Mouse (Mus musculus) ES-Bruce4 (cell line): ENCODE measurements at regions not wholly inside any gene's neighbourhood (a gene's known extent, or its start where the extent isn't known, plus 50 kb on each side); places are given as distances from the start of the nearest gene placed in this dataset.

Experiments used
- CTCF ChIP-seq: IDR thresholded peaks from one replicate; pipeline ENCODE4 v1.8.1; 2011; ENCODE audit warnings: low read depth, low read length
- EP300 ChIP-seq: IDR thresholded peaks from 2 replicates; pipeline ENCODE4 v1.6.1; 2011; ENCODE audit warnings: low read depth, low read length; ENCODE audit not compliant: insufficient read depth
- POLR2A ChIP-seq: IDR thresholded peaks from one replicate; pipeline ENCODE4 v1.8.1; 2011; ENCODE audit warnings: low read length; ENCODE audit not compliant: insufficient read depth

DNA sequence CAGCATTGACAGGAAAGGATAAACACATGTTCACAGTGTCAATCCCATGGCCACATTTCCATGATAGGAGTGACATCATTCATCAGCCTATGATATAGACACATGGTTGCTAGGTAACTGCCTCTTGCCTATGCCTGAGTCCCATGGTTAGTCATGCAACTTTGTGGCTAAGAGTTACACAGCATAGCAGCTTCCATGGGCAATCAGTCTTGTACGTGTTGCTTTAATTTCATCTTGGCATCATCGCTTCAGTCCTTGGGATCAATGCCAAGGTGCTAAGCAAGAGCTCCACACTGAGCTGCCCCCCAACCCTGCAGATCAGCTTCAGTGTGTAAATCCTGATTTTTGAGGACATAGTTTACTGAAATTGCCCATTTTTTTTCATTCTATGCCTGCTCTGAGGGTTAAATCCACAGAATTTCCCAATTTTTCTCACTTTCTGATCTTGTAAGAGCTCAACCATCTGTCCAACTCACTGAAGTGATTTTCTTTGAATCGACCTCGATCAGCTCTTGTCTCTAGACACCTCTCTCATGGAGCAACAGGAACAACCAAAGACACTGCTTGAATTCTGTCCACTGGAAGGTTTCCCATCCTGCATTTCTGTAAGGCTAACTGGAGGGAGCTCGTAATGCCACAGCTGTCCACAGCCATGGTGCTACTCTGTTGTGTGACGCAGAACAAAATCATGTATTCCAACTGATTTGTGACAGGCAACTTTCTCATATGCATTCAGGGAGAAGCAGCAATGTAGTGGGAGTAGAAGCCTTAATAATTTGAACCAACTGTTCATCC is 112.5 kb upstream of the Kctd3 start:
- TF ChIP-seq CTCF: no peak
- no peak for TF ChIP-seq POLR2A
- TF ChIP-seq EP300: no peak
